Mouse (Mus musculus) thymus, adult 18-20 months (tissue): ENCODE measurements at regions not wholly inside any gene's neighbourhood (a gene's known extent, or its start where the extent isn't known, plus 50 kb on each side); places are given as distances from the start of the nearest gene placed in this dataset.

Experiments
- DNase-seq, 2 experiments: peaks; one replicate each; pipeline ENCODE4 v3.0.0; 2022; ENCODE audit warnings: mixed read lengths in 2 of 2

DNA sequence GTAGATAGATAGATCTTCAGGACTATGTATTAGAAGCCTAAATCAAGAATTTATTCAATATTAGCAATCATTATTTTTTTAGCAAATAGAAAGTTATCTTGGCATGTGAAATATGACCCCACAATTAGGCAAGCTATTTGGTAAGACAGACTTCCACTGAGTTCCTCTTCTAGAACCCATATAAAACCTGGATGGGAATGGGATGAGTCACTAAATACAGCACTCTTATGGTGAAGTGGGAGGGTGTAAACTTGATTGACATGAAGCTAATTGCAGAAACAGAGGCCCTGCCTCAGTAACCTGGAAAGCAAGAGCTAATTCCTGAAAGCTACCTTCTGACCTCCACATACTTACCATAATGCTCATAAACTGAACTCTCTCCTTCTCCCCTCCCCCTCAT, 723.2 kb upstream of the Zeb2 start:
- no peak for DNase-seq

DNA sequence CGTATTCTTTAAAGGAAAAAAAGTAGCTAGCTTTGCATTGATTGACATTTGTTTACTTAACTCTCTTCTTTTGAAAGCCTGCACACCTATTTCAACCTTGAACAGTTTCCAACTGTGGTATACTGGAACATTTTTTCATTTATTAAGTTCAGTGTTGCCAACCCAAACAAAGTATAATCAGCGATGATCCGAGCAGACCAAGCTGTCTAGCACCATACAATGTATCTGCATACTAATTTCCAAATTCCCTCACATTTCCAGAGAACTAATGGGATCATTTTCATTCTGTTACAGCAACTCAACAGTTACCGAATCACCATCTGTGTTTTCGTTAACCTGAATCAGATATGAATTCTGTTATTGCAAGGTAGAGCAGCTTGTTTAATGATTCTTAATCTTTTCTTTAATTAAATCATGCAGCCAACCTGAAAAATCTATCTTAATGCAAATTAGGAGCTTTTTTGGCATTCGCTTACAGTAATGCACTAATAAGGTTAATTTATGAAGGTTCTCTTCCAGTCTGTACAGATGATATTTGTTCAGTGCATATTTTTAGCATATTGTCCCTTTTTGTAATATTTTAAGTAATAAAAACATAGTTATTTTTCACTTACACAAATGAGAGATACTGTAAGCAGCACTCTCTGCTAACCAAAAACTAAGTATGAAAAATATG, 719.5 kb upstream of the Zeb2 start:
- no peak for DNase-seq

DNA sequence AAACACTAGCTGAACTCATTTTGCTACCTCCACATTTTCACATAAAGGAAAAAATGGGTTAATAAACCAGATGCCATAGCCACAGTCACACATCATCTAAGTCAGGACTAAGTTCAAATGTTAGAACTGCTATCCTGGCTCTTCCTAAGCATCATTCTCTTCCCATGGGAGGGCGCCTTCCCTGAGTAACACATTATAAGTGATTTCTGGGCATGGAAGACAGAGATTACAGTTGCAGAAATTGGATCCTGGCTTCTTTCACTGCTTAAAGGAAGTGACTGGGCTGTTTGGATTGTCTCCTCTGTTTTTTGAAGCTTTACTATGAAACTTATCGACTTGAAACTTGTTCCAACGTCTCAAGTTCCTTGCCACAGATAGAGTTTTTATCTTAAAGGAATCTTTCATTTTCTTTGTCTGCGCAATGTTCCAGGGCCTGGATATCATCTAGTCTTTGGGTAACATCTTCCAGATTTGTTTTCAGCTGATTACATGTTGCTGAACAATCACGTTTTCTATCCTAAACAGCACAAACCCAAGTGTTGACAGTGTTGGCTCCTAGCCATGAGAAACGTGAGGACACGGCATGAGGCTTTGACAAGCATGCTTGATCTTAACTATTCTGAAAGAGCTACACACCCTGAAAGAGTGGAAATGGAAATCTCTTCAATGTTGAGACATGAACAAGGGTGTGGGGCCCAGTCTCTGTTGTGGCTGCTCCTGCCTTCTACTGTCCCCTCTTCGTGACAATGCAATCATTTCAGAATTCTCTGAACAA, 700.9 kb upstream of the Zeb2 start:
- DNase-seq, result no peak

DNA sequence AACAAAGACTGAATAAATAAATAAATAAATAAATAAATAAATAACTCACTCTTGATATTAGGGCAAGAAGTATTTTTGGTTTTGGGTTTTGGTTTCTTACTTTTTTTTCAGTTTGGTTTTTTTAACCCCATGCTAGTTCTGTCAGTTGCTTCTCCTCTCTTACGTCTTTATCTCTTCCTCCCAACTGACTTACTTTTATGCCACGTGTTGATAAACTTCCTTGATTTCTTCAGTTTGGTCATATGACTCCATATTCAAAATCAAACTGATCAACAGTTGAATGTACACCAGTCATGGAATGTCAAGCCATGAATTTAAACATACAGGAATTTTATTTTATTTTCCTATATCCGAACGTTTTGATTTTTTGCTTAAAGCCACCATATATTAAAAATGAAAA, 697.5 kb upstream of the Zeb2 start:
- DNase-seq, result no peak

DNA sequence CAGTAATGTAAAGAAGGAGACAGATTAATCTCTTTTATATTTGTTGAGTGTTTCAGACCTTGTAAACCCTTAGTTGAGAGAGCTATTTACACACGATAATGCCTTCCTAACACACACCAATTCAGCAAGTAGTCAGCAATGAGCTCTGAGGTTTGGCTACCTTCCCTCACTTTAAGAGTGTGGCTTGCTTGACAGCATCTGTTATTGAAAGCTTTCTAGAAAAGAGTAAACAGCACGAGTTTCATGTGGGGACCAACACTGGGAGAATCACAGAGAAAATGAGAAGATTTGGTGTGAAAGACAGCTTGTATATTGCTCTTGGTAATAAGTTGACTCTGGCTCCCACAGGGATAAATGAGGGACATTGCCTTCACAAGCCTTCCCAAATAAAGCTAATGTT, 688.1 kb upstream of the Zeb2 start:
- DNase-seq, result no peak

DNA sequence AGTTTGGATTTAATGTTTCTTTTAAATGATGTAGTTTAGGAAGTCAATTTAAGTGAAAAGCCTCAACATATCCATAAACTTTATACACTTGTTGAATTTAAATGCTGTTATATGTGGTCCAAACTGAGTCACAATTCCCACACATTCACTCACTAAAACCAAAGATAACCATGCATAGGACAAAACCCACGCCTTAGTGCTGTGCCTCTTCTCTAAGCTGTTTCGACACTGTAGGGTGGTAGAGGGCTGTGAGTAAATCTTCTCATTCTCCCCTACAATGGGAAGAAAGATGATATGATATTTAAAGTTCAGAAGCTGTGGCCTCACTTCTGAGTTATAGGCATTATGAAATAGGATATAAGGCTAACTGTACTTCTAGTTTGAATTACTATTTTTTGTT, 682.9 kb upstream of the Zeb2 start:
- DNase-seq, result no peak

DNA sequence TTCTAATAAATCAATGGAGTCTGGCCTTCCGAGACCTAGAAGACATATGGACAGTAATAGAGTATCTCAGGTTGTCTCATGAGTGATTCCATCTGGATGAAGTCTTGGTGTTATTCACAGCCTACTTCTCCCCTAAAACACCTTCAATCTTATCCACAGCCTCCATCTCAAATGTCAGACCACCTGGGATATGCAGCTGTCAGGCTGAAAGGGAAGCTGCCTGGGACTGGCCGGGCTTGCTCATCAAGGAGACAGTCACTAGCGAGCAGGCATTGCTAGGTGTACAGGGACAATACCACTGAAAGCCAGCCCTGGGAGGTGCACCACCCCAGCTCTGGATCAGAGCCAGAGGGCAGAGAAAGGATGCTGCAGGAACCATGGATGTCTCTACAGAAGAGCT, 676.4 kb upstream of the Zeb2 start:
- no peak for DNase-seq

DNA sequence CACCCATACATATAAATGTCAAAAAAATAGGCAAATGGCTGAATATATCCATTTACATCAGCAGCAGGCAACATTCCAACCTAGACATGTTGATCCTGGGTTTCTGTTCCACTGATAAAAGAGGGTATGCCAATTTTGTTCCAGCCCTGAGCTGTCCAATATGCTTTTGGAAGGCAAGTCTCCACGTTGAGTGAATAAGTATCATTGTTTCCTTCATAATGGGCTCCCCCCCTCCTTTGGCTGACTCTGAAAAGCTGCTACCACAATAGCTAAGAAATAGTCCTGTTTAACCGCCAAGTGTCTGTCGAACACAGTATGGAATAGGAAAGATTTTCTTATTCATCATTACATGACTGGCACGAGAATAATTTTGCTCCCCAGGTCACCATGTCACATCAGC, 672.5 kb upstream of the Zeb2 start:
- DNase-seq, result no peak

DNA sequence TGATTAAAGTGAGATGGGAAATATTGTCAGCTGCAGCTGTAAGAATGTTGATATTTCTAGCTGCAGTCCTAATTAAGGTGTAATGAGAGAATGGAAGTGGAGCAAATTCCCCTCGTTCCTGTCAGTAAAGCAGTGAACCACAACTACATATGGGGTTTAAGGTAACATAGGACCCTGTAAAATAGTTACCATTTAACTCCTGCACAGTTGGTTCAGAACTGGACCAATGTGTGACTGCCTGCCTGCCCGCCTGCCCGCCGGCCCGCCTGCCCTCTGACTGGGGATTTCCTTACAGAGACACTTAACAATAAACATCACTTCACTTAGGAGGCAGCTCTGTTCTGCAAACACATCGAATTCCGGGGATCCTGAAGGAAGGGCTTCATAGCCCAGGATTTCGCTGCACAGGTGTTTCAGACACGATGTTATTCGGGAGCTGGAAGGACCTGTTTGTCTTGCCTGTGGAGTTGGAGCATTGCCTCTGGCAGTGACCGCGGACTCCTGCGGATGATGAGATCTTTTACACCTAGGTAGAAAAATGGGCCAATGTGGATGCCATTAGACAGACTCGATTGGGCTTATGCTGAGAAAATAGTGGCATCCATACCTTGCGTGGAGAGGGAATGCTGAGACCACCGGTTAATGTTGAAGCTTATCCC, 670.7 kb upstream of the Zeb2 start:
- DNase-seq, result no peak

DNA sequence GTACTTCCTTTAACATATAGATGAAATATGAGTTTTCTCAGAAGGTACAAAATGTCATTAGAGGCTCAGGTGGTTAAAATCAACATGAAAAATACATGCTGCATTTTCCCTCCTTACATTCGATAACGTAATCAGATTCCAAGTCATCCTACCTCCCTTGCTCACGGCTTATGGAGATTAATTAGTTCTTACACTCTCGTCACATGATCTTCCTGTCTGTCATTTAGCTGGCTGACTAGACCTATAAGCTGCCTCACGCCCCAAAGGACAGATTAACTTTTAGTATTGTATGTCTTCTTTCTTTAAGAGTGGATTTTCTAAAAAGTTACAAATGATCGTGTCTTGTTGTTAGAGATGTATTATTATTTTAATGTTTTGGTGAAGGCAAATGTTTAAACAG, 669.6 kb upstream of the Zeb2 start:
- DNase-seq, result no peak

DNA sequence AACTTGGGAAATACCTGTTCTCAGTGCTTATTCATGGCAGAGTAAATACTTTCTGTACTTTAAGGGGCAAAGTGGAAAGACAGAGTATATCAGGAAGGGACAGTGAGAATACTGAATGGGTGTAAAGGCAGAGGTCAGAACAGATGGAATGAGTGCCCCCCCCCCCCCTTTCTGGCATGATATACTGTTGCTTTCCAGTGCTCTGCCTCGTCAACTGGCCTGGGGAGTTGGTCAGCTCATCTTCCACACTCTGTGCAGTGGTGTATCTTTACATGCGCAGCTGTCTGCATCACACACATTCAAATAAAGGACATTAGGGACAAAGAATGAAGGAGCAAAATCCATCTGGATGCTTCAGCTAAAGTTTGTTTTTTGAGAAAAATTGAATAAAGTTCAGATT, 668.5 kb upstream of the Zeb2 start:
- DNase-seq, result no peak

DNA sequence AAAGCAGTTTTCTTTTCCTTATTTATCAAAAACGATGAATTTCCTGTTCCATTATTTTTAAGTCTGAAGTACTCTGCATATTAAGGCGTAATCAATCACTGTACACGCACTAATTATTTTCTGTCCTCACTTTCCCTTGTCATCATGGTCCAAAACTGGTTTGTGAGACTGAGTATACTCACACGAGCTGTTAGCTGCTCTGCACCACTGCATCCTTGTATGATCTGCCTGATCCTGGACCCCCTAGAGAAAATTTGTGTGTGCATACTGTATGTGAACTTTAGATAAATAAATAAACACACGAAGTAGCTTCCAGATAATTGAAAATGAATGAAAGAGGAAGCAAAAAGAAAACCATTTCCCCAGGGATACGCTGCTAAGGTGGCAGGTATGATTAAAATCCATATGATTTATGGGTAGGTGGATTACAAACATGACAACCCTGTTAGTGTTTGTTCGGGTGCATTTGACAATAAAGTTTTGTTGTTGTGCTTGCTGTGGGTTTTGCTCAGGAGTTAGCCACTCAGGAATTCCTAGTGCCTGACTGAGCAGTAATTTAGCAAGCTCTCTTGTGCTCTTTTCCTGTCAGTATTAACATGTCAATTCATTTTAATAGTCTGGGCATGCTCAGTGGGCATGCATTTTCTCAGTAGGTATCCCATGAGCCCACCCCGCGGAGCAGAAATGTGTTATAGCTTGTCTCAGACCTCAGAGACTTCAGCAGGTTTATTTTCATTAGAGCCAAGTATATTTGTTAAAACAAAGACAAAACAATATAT, 666.6 kb upstream of the Zeb2 start:
- no peak for DNase-seq

DNA sequence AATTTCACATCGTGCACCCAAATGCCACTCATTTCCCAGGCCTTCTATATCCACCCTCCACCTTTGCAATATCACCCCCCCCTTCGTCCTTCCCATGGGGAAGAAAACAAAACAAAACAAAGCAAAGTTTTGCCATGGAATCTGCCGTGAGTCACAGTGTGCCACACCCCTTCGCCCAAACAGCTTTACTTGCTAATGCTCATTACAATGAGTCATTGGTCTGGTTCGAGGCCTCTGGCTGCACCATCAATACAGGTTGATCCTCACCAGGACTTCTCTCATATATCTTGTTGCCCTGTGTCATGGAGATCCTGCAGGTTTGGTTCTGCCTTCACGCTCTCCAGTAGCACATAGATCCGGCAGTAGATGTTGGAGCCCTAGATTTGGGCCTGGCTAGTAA, 660.3 kb upstream of the Zeb2 start:
- DNase-seq, result no peak

DNA sequence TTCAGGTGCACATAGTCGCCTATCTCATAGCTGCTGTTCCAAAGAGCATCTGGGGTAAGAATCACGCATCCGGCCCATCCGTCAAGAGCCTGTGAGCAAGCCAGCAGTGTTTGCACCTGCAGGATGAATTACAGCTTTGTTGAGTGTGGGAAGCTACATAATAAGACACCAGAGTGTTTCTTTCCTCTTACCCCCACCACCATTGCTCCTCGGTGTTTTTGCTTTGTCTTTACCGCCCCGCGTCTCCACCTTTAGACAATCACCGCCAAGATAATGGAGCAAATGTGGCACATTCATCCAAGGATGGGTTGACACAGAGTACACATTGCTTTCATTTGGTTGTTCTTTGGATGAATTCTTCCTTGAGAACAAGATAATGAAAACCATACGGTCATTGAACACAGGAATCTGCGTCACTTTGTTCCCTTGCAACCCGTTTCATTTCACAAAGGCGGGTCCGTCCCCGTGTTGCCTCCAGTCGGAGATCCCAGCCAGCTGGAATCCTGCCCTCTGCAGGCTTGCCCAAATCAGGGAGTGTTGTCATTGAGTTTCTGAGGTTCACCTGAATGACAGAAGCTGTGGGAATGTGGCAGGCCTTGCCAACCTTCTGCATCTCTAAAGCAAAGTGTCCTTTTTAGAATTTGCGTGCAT, 659.4 kb upstream of the Zeb2 start:
- no peak for DNase-seq

DNA sequence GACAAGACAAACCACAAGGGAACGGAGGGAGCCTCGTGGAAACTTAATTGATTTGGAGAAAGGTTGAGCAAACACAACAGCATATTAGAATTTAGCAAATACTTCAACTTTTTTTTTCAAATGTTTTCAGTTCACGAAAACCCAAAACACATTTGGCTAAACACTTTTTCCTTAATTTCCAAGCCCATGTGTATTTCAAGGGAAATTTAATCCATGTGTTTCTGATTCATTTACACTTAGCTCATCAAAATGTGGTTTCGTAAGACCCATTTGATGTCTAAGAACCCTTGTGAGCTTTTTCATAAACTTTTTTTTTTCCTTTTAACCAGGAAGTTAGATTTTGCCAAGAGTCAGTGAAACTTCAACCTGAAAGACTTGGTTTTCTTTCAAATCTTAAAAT, 658.5 kb upstream of the Zeb2 start:
- DNase-seq, result no peak

DNA sequence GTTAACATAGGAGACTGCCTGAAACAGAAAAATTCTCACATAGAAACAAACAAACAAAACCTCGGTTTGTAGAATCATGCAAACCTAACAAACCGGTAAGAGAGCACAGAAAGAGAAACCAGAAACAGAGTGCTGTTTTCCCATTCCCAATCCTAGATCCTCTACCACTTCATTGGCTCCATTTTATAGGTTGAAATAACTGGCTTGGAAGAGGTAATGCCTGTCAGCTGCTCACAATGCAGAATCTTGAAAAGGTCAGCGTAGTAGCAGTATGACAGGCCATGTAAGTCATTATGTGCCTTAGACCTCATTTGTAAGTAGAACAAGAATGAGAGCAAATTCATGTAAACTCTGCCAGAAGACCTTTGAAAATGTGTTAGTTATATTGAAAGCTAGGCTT, 657.2 kb upstream of the Zeb2 start:
- no peak for DNase-seq

DNA sequence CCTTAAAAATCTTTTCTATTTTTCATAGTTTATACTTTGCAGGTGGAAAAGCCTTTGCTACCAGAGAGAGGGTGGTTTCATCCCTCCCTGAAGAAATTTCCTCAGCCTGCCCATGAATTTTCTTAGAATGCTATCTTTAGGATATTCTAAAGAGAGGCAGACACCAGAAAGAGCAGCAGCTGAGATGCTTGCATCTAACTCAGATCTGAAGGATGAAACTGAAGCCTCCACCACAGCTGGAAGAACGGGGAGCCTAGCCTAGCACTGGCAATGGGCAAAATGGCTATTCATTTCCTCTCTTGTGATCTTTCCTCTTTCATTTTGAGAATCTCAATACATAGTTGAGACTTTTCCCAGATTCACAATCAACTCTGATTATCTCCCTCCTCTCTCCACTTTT, 640.0 kb upstream of the Zeb2 start:
- no peak for DNase-seq

DNA sequence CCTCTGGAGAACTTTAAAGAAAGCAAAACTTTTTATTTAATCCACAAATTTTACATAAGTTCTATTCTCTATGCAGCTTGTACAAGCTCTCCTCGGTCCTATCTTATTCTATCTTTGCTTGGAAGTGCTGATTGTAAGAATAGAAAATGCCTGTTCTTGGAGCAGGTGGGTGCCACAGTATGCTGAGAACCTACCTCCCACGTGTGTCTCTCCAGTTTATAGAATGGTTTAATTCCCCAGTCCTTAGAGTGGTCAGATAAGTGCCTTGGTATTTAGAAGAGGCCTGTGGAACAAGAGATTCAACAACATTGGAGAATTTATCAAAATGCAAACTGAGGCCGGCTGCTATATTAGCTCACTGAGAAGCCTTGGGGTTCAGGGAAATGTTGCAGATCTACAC, 639.2 kb upstream of the Zeb2 start:
- no peak for DNase-seq

DNA sequence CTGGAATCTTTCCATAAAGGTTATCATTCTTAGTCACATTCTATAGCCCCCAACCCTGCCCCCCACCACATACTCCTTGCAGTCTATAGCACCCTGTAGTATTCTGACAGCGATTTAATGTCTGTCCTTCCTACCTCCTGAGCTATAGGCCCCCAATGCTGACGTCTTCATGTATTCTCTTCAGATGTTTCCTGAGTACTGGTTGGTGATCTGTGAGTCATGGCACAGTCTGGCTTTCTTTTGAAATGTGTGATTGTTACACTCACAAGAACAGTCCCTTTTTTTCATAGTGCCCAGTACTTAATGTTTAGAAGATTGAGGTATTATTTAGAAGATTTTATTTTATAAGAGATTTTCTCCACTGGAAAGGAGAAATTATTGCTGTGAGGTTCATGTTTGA, 634.6 kb upstream of the Zeb2 start:
- DNase-seq, result no peak

DNA sequence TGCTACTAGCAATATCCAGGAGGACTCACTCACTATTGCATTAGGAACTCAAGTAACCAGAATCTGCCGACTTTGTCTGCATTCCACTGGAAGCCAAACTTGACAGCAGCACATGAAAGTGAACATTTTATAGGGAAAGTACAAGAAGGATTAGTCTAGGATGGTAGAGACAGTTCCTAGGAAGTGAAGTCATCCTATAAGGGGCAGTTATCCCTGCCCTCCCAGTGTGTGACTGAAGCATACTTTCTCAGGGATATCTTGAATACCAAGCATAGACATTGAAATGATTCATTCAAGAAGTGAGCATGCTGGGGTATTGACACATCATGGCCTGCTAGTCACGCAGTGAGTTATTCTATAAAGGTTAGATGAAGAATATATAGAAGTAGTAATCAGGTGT, 632.2 kb upstream of the Zeb2 start:
- no peak for DNase-seq

DNA sequence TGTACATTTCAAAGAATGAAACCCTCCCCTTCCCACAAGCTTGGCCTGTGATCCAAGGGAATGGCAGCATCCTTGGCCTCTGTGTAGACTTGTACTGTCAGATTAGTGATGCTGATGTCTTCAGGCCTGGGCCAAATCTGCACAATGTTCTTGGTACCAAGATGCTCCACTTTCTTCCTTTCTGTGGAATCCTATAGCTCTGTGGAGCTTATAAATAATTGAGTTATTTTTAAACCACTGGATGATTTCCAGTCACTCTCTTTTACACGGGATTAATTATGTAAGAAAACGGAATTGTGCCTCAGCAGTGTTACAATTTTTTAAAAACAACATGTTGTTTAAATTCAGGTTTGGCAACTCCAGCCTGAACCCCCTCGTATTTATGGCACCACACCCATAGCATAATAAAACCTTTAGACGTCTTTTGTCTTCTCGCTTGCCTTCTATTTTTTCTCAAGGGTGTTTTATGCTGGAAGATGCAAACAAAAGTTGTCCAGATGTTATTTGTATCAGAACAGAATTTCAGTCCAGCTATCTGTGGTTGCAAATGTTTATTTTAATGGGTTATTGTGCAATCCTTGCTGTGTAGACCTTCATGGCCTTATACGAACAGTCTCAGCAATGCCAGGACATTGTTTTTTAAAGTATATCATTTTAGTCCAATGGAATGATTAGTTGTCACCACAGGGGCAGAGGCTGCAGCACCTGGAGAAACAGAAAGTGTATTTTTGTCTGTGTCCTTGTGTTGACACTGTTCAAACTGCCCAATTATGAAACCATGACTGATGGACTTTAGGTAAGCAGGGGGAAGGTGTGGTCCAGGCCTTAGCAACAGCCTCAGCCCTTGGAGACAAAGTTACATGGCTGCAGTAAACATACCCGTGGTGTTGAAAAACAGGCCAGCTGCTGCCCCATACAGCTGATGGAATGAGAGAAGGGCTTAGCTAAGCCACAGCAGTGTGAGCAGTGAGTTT, 630.4 kb upstream of the Zeb2 start:
- DNase-seq, result no peak

DNA sequence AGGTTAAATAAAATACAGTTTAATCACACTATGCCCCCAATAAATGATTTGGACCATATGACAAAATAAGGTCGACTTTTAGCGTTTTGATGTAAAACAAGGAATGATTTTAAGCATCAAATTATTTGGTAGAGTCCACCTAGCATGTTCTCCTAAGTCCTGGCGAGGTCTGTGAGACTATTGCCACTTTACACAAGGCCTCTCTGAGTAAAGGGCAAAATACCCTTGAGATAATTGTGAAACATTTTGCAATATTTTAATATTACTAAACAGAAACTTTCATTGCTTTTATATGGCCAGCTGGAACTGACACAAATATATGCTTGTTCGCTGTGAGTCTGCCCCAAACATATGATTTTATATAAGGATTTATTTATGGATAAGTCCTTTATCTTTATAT, 629.4 kb upstream of the Zeb2 start:
- DNase-seq, result no peak
